Mouse (Mus musculus) erythroblast, embryonic 14.5 days (primary cell): ENCODE results near the gene Cpt2.

Experiments
- GATA1 ChIP-seq: IDR thresholded peaks from 2 replicates; pipeline ENCODE4 v1.6.1; 2012; ENCODE audit warnings: low read length, inconsistent platforms, mixed read lengths
- TAL1 ChIP-seq: IDR thresholded peaks from 3 replicates; pipeline ENCODE4 v1.6.1; 2012; ENCODE audit warnings: low read length, inconsistent platforms, mixed read lengths

DNA sequence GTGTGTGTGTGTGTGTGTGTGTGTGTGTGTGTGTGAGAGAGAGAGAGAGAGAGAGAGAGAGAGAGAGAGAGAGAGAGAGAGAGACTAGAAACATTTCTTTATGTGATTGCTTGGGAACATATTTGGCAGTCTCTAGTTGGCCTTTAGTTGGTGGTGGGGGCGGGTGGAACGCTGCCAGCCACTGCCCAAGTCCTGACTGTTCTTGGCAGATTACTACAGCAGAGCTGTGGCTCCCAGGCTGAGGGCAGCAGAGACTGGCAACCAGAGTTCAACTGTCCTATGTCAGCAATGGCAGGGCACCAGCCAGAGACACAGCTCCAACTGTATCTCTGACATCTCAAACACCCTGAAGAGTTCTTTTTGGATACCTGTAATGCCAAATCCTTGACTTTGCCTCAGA is 20.7 kb upstream of the Cpt2 start:
- no peak for TF ChIP-seq TAL1
- no peak for TF ChIP-seq GATA1
